In genomic region chr5:3300801-3301457, GRCm38 (mm10) we compare ENCODE assay signal across 9 mouse cellular contexts. TPM values are rescaled to one million over a fixed set of nuclear protein-coding genes. Genes with fewer than 3 reads are reported as not detected.
DNase-seq lines count a peak whose midpoint lies in the region; ATAC-seq and TF ChIP-seq lines count a peak whose summit lies in the region.
"Had no signal": no experiment of that assay in that cellular context is flagged by ENCODE, and none has a peak within 500 bp of the region (broad histone marks: within the 10 kb centered on the region; RNA-seq: fewer than 3 reads in every experiment).

No protein-coding gene starts in this region.

- 79% methylated on average over 12 of the region's 12 CpGs for WGBS in midbrain, embryonic 12.5 days
- WGBS in midbrain, embryonic 14.5 days, result 86% methylated on average over 12 of the region's 12 CpGs
- WGBS in intestine, postnatal 0 days, result 87% methylated on average over 12 of the region's 12 CpGs

- 0 out of 2 replicates have a peak, but pooled peaks have one; percentile 16 for ATAC-seq in midbrain, embryonic 12.5 days (ENCODE audit: low FRiP score, low read depth)
- no peak for ATAC-seq in midbrain, embryonic 14.5 days (ENCODE audit: low FRiP score, low TSS enrichment)
- no peak for ATAC-seq in intestine, postnatal 0 days

- no peaks in the 10 kb centered on the region for H3K4me1 ChIP-seq in midbrain, embryonic 12.5 days
- H3K4me1 ChIP-seq in midbrain, embryonic 14.5 days (ENCODE audit: control insufficient read depth, insufficient read depth, low read length), result no peaks in the 10 kb centered on the region
- H3K4me1 ChIP-seq in intestine, postnatal 0 days (replicated peaks; ENCODE audit: control insufficient read depth, insufficient read depth, low read length), result no peaks in the 10 kb centered on the region

- TF ChIP-seq CTCF in intestine, postnatal 0 days (IDR thresholded peaks at IDR 0.05; ENCODE audit: low read depth), result no peak

- DNase-seq in midbrain, embryonic 14.5 days, result no peak
- peak; percentile 54 to 60 for DNase-seq in adrenal gland, postnatal 36 days
- DNase-seq in lung, postnatal 14 days, result peak; percentile 7
- DNase-seq in thymus, postnatal 14 days, result peak; percentile 52
- DNase-seq in embryo, embryonic 10 days (ENCODE audit: low spot score), result no peak
- no peak for DNase-seq in layer of hippocampus, postnatal 36 days

- no peaks in the 10 kb centered on the region for H3K27me3 ChIP-seq in midbrain, embryonic 12.5 days
- H3K27me3 ChIP-seq in midbrain, embryonic 14.5 days (ENCODE audit: control insufficient read depth, insufficient read depth, low read length), result no peaks in the 10 kb centered on the region
- H3K27me3 ChIP-seq in intestine, postnatal 0 days (replicated peaks; ENCODE audit: control insufficient read depth, insufficient read depth, low read length), result no peaks in the 10 kb centered on the region

- no peaks in the 10 kb centered on the region for H3K9me3 ChIP-seq in midbrain, embryonic 12.5 days
- H3K9me3 ChIP-seq in midbrain, embryonic 14.5 days (ENCODE audit: control insufficient read depth, low read length), result no peaks in the 10 kb centered on the region
- no peaks in the 10 kb centered on the region for H3K9me3 ChIP-seq in intestine, postnatal 0 days (ENCODE audit: control insufficient read depth)

- no peak overlapping the region for H3K4me2 ChIP-seq in midbrain, embryonic 12.5 days (replicated peaks)
- H3K4me2 ChIP-seq in midbrain, embryonic 14.5 days (ENCODE audit: low read length), result no peak overlapping the region
- H3K4me2 ChIP-seq in intestine, postnatal 0 days (replicated peaks; ENCODE audit: low read depth), result no peak overlapping the region

- H3K4me3 ChIP-seq in midbrain, embryonic 12.5 days, result no peak overlapping the region
- no peak overlapping the region for H3K4me3 ChIP-seq in midbrain, embryonic 14.5 days (replicated peaks; ENCODE audit: low read depth, low read length)
- no peak overlapping the region for H3K4me3 ChIP-seq in intestine, postnatal 0 days (ENCODE audit: low read depth, low read length)

- no peak overlapping the region for H3K27ac ChIP-seq in midbrain, embryonic 12.5 days (replicated peaks)
- no peak overlapping the region for H3K27ac ChIP-seq in midbrain, embryonic 14.5 days (replicated peaks; ENCODE audit: low read depth, low read length)
- no peak overlapping the region for H3K27ac ChIP-seq in intestine, postnatal 0 days (ENCODE audit: low read depth, low read length)
- H3K27ac ChIP-seq: stomach, postnatal 0 days had no signal

- H3K36me3 ChIP-seq in midbrain, embryonic 12.5 days, result no peaks in the 10 kb centered on the region
- no peaks in the 10 kb centered on the region for H3K36me3 ChIP-seq in midbrain, embryonic 14.5 days (ENCODE audit: control insufficient read depth, insufficient read depth, low read length)
- no peaks in the 10 kb centered on the region for H3K36me3 ChIP-seq in intestine, postnatal 0 days (ENCODE audit: control insufficient read depth, insufficient read depth)

- H3K9ac ChIP-seq in midbrain, embryonic 12.5 days (replicated peaks), result no peak overlapping the region
- H3K9ac ChIP-seq in midbrain, embryonic 14.5 days (replicated peaks; ENCODE audit: low read length), result no peak overlapping the region
- no peak overlapping the region for H3K9ac ChIP-seq in intestine, postnatal 0 days (ENCODE audit: low read depth, low read length)

RNA-seq across cellular contexts. Expression of gene Cdk6, which starts 40.4 kb away (rescaled TPM):
- 16.5 and 18.0 TPM in 2 replicates for polyA plus RNA-seq in midbrain, embryonic 12.5 days (2016; fragmentation: Nextera tagmentation; extraction: Ambion mirVana)
- 8.7 and 15.9 TPM in 2 replicates for polyA plus RNA-seq in midbrain, embryonic 14.5 days (2014; fragmentation: Nextera tagmentation; extraction: Ambion mirVana)
- 10 to 100 TPM; 16.3 to 20.4 TPM for total RNA-seq in adrenal gland, postnatal 36 days (2021)
- 12.7 and 13.2 TPM in 2 replicates for polyA plus RNA-seq in intestine, postnatal 0 days (2015; fragmentation: Nextera tagmentation; extraction: Ambion mirVana)
- 1 to 10 TPM; 4.4 to 4.6 TPM for total RNA-seq in layer of hippocampus, postnatal 36 days (2021)

Comparison
In these comparisons a context has a peak if more than half of its experiments do, and no peak if none do; other contexts are left out.
1. DNase-seq: peak in adrenal gland, postnatal 36 days (2 of 2), lung, postnatal 14 days (single experiment) and thymus, postnatal 14 days (single experiment); none in midbrain, embryonic 14.5 days (single experiment), embryo, embryonic 10 days (single experiment) and layer of hippocampus, postnatal 36 days (0 of 2).